Mouse (Mus musculus): ENCODE data around the gene Stxbp2. TPM values are rescaled to one million over a fixed set of nuclear protein-coding genes. Genes with fewer than 3 reads are reported as not detected.

Gene Stxbp2
- polyA plus RNA-seq, 1 experiment from 2014 or later, result 48.6 TPM

- peak; percentile 33 for ATAC-seq (ENCODE audit: low read depth)
- WGBS (ENCODE audit: insufficient replicate concordance), result under 1% methylated on average over 23 of the region's 23 CpGs
- Histone ChIP-seq H3K4me1 (ENCODE audit: control insufficient read depth, low read depth, low read length) (peaks cover 10% of the 10 kb centered on the region), H3K4me2 (ENCODE audit: low read depth, low read length) (peak within 1 kb of the TSS; percentile 70), H3K9me3 (replicated peaks; ENCODE audit: control insufficient read depth, low read length) (no peaks in the 10 kb centered on the region), H3K4me3 (ENCODE audit: low read depth, low read length) (peak within 1 kb of the TSS; percentile 63), H3K9ac (ENCODE audit: low read depth, low read length) (peak within 1 kb of the TSS; percentile 54), H3K27me3 (ENCODE audit: control insufficient read depth, insufficient read depth, low read depth, low read length) (no peaks in the 10 kb centered on the region), H3K27ac (ENCODE audit: low read length) (0 out of 2 replicates have a peak within 1 kb of the TSS, but pooled peaks have one; percentile 12), H3K36me3 (ENCODE audit: control insufficient read depth, insufficient read depth) (no peaks in the 10 kb centered on the region)
These were observed 41.3 kb downstream of the Stxbp2 start, which contains the start of gene Fcor for GRCm38 (mm10) chr8:3671980-3672491. Gene Fcor (minus strand): TSS chr8:3672362.

GRCm38 (mm10) chr8:3674671-3675070 lies 43.9 kb downstream of the Stxbp2 start:
- Histone ChIP-seq H3K27ac (ENCODE audit: low read length) (no peak overlapping the region), H3K4me2 (ENCODE audit: low read depth, low read length) (no peak overlapping the region)
- WGBS (ENCODE audit: insufficient replicate concordance), result 47% methylated on average over 3 of the region's 3 CpGs

GRCm38 (mm10) chr8:3676131-3676992 lies 45.6 kb downstream of the Stxbp2 start, which contains the start of gene Trappc5:
Gene Trappc5 (plus strand): TSS chr8:3676299.
- Histone ChIP-seq H3K27me3 (ENCODE audit: control insufficient read depth, insufficient read depth, low read depth, low read length) (no peaks in the 10 kb centered on the region), H3K9ac (ENCODE audit: low read depth, low read length) (peak within 1 kb of the TSS; percentile 88), H3K36me3 (ENCODE audit: control insufficient read depth, insufficient read depth) (peaks cover 14% of the 10 kb centered on the region), H3K27ac (ENCODE audit: low read length) (peak within 1 kb of the TSS; percentile 81), H3K4me1 (ENCODE audit: control insufficient read depth, low read depth, low read length) (peaks cover 21% of the 10 kb centered on the region), H3K9me3 (replicated peaks; ENCODE audit: control insufficient read depth, low read length) (no peaks in the 10 kb centered on the region), H3K4me3 (ENCODE audit: low read depth, low read length) (peak within 1 kb of the TSS; percentile 80), H3K4me2 (ENCODE audit: low read depth, low read length) (peak within 1 kb of the TSS; percentile 82)
- 1% methylated on average over 61 of the region's 61 CpGs for WGBS (ENCODE audit: insufficient replicate concordance)
- ATAC-seq (ENCODE audit: low read depth), result peak; percentile 93

More at GRCm38 (mm10) chr8:3674671-3675070, 43.9 kb downstream of the Stxbp2 start:
- H3K4me1 ChIP-seq (ENCODE audit: control insufficient read depth, low read depth, low read length), result peaks cover 21% of the 10 kb centered on the region
- no peaks in the 10 kb centered on the region for H3K27me3 ChIP-seq (ENCODE audit: control insufficient read depth, insufficient read depth, low read depth, low read length)
- H3K9me3 ChIP-seq (replicated peaks; ENCODE audit: control insufficient read depth, low read length), result no peaks in the 10 kb centered on the region
- ATAC-seq (ENCODE audit: low read depth), result no peak
- peaks cover 11% of the 10 kb centered on the region for H3K36me3 ChIP-seq (ENCODE audit: control insufficient read depth, insufficient read depth)
- no peak overlapping the region for H3K4me3 ChIP-seq (ENCODE audit: low read depth, low read length)
- H3K9ac ChIP-seq (ENCODE audit: low read depth, low read length), result no peak overlapping the region

- WGBS (ENCODE audit: insufficient replicate concordance), result 2% methylated on average over 15 of the region's 15 CpGs
- Histone ChIP-seq H3K9ac (ENCODE audit: low read depth, low read length) (peak overlapping the region; percentile 88), H3K9me3 (replicated peaks; ENCODE audit: control insufficient read depth, low read length) (no peaks in the 10 kb centered on the region), H3K4me1 (ENCODE audit: control insufficient read depth, low read depth, low read length) (peaks cover 21% of the 10 kb centered on the region), H3K27ac (ENCODE audit: low read length) (peak overlapping the region; percentile 81), H3K27me3 (ENCODE audit: control insufficient read depth, insufficient read depth, low read depth, low read length) (no peaks in the 10 kb centered on the region), H3K4me2 (ENCODE audit: low read depth, low read length) (peak overlapping the region; percentile 82), H3K4me3 (ENCODE audit: low read depth, low read length) (peak overlapping the region; percentile 80), H3K36me3 (ENCODE audit: control insufficient read depth, insufficient read depth) (peaks cover 14% of the 10 kb centered on the region)
- ATAC-seq (ENCODE audit: low read depth), result peak; percentile 5
These were observed 46.3 kb downstream of the Stxbp2 start for GRCm38 (mm10) chr8:3676993-3677579.

GRCm38 (mm10) chr8:3678831-3679230 lies 48.1 kb downstream of the Stxbp2 start:
- no peaks in the 10 kb centered on the region for H3K9me3 ChIP-seq (replicated peaks; ENCODE audit: control insufficient read depth, low read length)
- H3K27me3 ChIP-seq (ENCODE audit: control insufficient read depth, insufficient read depth, low read depth, low read length), result no peaks in the 10 kb centered on the region
- no peak for ATAC-seq (ENCODE audit: low read depth)
- H3K27ac ChIP-seq (ENCODE audit: low read length), result no peak overlapping the region
- WGBS (ENCODE audit: insufficient replicate concordance), result 91% methylated on average over 23 of the region's 23 CpGs
- H3K4me1 ChIP-seq (ENCODE audit: control insufficient read depth, low read depth, low read length), result peaks cover 17% of the 10 kb centered on the region
- H3K36me3 ChIP-seq (ENCODE audit: control insufficient read depth, insufficient read depth), result peaks cover 14% of the 10 kb centered on the region
- no peak overlapping the region for H3K4me2 ChIP-seq (ENCODE audit: low read depth, low read length)
- H3K4me3 ChIP-seq (ENCODE audit: low read depth, low read length), result no peak overlapping the region
- no peak overlapping the region for H3K9ac ChIP-seq (ENCODE audit: low read depth, low read length)

- no peak overlapping the region for H3K27ac ChIP-seq (ENCODE audit: low read length)
- H3K4me3 ChIP-seq (ENCODE audit: low read depth, low read length), result no peak overlapping the region
- H3K27me3 ChIP-seq (ENCODE audit: control insufficient read depth, insufficient read depth, low read depth, low read length), result no peaks in the 10 kb centered on the region
- WGBS (ENCODE audit: insufficient replicate concordance), result 88% methylated on average over 23 of the region's 23 CpGs
- H3K9ac ChIP-seq (ENCODE audit: low read depth, low read length), result no peak overlapping the region
- peaks cover 14% of the 10 kb centered on the region for H3K36me3 ChIP-seq (ENCODE audit: control insufficient read depth, insufficient read depth)
- no peak for ATAC-seq (ENCODE audit: low read depth)
- no peak overlapping the region for H3K4me2 ChIP-seq (ENCODE audit: low read depth, low read length)
- peaks cover 17% of the 10 kb centered on the region for H3K4me1 ChIP-seq (ENCODE audit: control insufficient read depth, low read depth, low read length)
- no peaks in the 10 kb centered on the region for H3K9me3 ChIP-seq (replicated peaks; ENCODE audit: control insufficient read depth, low read length)
These were observed 48.5 kb downstream of the Stxbp2 start for GRCm38 (mm10) chr8:3679236-3679635.

- Histone ChIP-seq H3K4me2 (ENCODE audit: low read depth, low read length) (no peak overlapping the region), H3K36me3 (ENCODE audit: control insufficient read depth, insufficient read depth) (peaks cover 14% of the 10 kb centered on the region), H3K9ac (ENCODE audit: low read depth, low read length) (no peak overlapping the region), H3K4me3 (ENCODE audit: low read depth, low read length) (no peak overlapping the region), H3K27me3 (ENCODE audit: control insufficient read depth, insufficient read depth, low read depth, low read length) (no peaks in the 10 kb centered on the region), H3K4me1 (ENCODE audit: control insufficient read depth, low read depth, low read length) (peaks cover 17% of the 10 kb centered on the region), H3K27ac (ENCODE audit: low read length) (no peak overlapping the region), H3K9me3 (replicated peaks; ENCODE audit: control insufficient read depth, low read length) (no peaks in the 10 kb centered on the region)
- ATAC-seq (ENCODE audit: low read depth), result no peak
- WGBS (ENCODE audit: insufficient replicate concordance), result 80% methylated on average over 5 of the region's 5 CpGs
These were observed 48.9 kb downstream of the Stxbp2 start for GRCm38 (mm10) chr8:3679656-3680055.

GRCm38 (mm10) chr8:3682435-3682834 lies 51.7 kb downstream of the Stxbp2 start:
- H3K36me3 ChIP-seq (ENCODE audit: control insufficient read depth, insufficient read depth), result peaks cover 14% of the 10 kb centered on the region
- peaks cover 6% of the 10 kb centered on the region for H3K4me1 ChIP-seq (ENCODE audit: control insufficient read depth, low read depth, low read length)
- no peaks in the 10 kb centered on the region for H3K27me3 ChIP-seq (ENCODE audit: control insufficient read depth, insufficient read depth, low read depth, low read length)
- no peak overlapping the region for H3K4me3 ChIP-seq (ENCODE audit: low read depth, low read length)
- no peak overlapping the region for H3K9ac ChIP-seq (ENCODE audit: low read depth, low read length)
- H3K4me2 ChIP-seq (ENCODE audit: low read depth, low read length), result no peak overlapping the region
- H3K9me3 ChIP-seq (replicated peaks; ENCODE audit: control insufficient read depth, low read length), result no peaks in the 10 kb centered on the region
- 69% methylated on average over 5 of the region's 5 CpGs for WGBS (ENCODE audit: insufficient replicate concordance)
- no peak for ATAC-seq (ENCODE audit: low read depth)
- no peak overlapping the region for H3K27ac ChIP-seq (ENCODE audit: low read length)
